Mouse (Mus musculus) retina, embryonic 14.5 days (tissue): ENCODE measurements around the gene Map2k4.

Source experiments
- DNase-seq: peaks from one replicate; pipeline ENCODE4 v3.0.0-alpha.2; 2015; ENCODE audit warnings: low spot score

The Map2k4 gene

GRCm38 (mm10) chr11:65773535-65773934 is 14.6 kb downstream of the Map2k4 start:
- DNase-seq, result no peak

GRCm38 (mm10) chr11:65771546-65771945 is 16.6 kb downstream of the Map2k4 start:
- DNase-seq, result no peak

GRCm38 (mm10) chr11:65769990-65770389 is 18.1 kb downstream of the Map2k4 start:
- no peak for DNase-seq

- DNase-seq, result no peak
These were observed 19.7 kb downstream of the Map2k4 start for GRCm38 (mm10) chr11:65768445-65768844.

- DNase-seq, result no peak
These were observed 27.2 kb downstream of the Map2k4 start for GRCm38 (mm10) chr11:65760912-65761311.

- DNase-seq, result no peak
These were observed 28.7 kb downstream of the Map2k4 start for GRCm38 (mm10) chr11:65759350-65759749.

GRCm38 (mm10) chr11:65754161-65754560 is 33.9 kb downstream of the Map2k4 start:
- no peak for DNase-seq

- DNase-seq, result no peak
These were observed 34.5 kb downstream of the Map2k4 start for GRCm38 (mm10) chr11:65753593-65753992.

- DNase-seq, result no peak
These were observed 37.6 kb downstream of the Map2k4 start for GRCm38 (mm10) chr11:65750546-65750945.

- no peak for DNase-seq
These were observed 40.7 kb downstream of the Map2k4 start for GRCm38 (mm10) chr11:65747433-65747832.

GRCm38 (mm10) chr11:65745707-65746333 is 42.3 kb downstream of the Map2k4 start:
- DNase-seq, result no peak

- DNase-seq, result no peak
These were observed 44.2 kb downstream of the Map2k4 start for GRCm38 (mm10) chr11:65743866-65744265.

GRCm38 (mm10) chr11:65740811-65741210 is 47.3 kb downstream of the Map2k4 start:
- no peak for DNase-seq

GRCm38 (mm10) chr11:65740390-65740789 is 47.7 kb downstream of the Map2k4 start:
- DNase-seq, result no peak

- no peak for DNase-seq
These were observed 48.2 kb downstream of the Map2k4 start for GRCm38 (mm10) chr11:65739880-65740279.

- DNase-seq, result no peak
These were observed 53.4 kb downstream of the Map2k4 start for GRCm38 (mm10) chr11:65734656-65735055.

GRCm38 (mm10) chr11:65729623-65730217 is 58.4 kb downstream of the Map2k4 start:
- no peak for DNase-seq

- DNase-seq, result no peak
These were observed 59.2 kb downstream of the Map2k4 start for GRCm38 (mm10) chr11:65728906-65729305.

- no peak for DNase-seq
These were observed 64.4 kb downstream of the Map2k4 start for GRCm38 (mm10) chr11:65723715-65724114.

- no peak for DNase-seq
These were observed 66.5 kb downstream of the Map2k4 start for GRCm38 (mm10) chr11:65721615-65722014.

GRCm38 (mm10) chr11:65719960-65720359 is 68.1 kb downstream of the Map2k4 start:
- no peak for DNase-seq

GRCm38 (mm10) chr11:65713830-65714229 is 74.3 kb downstream of the Map2k4 start:
- DNase-seq, result no peak

- no peak for DNase-seq
These were observed 75.3 kb downstream of the Map2k4 start for GRCm38 (mm10) chr11:65712754-65713306.

GRCm38 (mm10) chr11:65706784-65707183 is 81.3 kb downstream of the Map2k4 start:
- no peak for DNase-seq
